Mouse (Mus musculus): ENCODE measurements around the gene Pbx2. TPM values are rescaled to one million over a fixed set of nuclear protein-coding genes. Genes with fewer than 3 reads are reported as not detected.

Pbx2 gene
- polyA plus RNA-seq, 1 experiment from 2014 or later, result 17.3 TPM

DNA sequence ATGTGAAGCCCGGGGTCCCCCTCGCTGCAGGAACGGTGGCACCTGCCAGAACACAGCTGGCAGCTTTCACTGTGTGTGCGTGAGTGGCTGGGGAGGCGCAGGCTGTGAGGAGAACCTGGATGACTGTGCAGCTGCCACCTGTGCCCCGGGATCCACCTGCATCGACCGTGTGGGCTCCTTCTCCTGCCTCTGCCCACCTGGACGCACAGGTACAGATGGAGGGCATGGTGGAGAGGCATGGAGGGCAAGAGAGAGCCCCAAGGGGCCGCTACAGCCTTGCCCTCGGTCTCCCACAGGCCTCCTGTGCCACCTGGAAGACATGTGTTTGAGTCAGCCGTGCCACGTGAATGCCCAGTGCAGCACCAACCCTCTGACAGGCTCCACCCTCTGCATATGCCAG lies 22.6 kb upstream of the Pbx2 start:
- Histone ChIP-seq H3K4me3 (ENCODE audit: low read depth, low read length) (no peak overlapping the region), H3K9ac (ENCODE audit: low read length) (no peak overlapping the region), H3K4me1 (ENCODE audit: control insufficient read depth, insufficient read depth, low read length) (no peaks in the 10 kb centered on the region), H3K36me3 (ENCODE audit: control insufficient read depth, insufficient read depth, low read length) (no peaks in the 10 kb centered on the region), H3K4me2 (ENCODE audit: low read depth) (no peak overlapping the region), H3K9me3 (ENCODE audit: control insufficient read depth, low read length) (no peaks in the 10 kb centered on the region), H3K27ac (ENCODE audit: low read depth, low read length) (no peak overlapping the region), H3K27me3 (ENCODE audit: control insufficient read depth, insufficient read depth, low read length) (no peaks in the 10 kb centered on the region)
- 84% methylated on average over 13 of the region's 13 CpGs for WGBS
- no peak for DNase-seq (ENCODE audit: low spot score)
- ATAC-seq (ENCODE audit: insufficient read depth, low FRiP score, low TSS enrichment), result no peak

DNA sequence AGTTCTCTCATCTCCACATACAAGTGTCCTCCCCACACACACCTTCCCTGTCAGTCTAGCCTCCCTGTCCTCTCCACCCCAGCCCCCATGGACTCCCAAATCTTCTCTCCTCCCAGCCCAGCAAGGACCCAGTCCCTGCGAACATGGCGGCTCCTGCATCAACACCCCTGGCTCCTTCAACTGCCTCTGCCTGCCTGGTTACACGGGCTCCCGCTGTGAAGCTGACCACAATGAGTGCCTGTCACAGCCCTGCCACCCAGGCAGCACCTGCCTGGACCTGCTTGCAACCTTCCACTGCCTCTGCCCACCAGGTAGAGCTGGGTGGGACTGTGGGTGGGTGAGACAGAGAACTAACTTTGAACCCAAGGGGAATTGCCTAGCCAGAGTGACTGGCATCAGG lies 21.1 kb upstream of the Pbx2 start:
- Histone ChIP-seq H3K27me3 (ENCODE audit: control insufficient read depth, insufficient read depth, low read length) (no peaks in the 10 kb centered on the region), H3K9ac (ENCODE audit: low read length) (no peak overlapping the region), H3K27ac (ENCODE audit: low read depth, low read length) (no peak overlapping the region), H3K4me2 (ENCODE audit: low read depth) (no peak overlapping the region), H3K36me3 (ENCODE audit: control insufficient read depth, insufficient read depth, low read length) (no peaks in the 10 kb centered on the region), H3K9me3 (ENCODE audit: control insufficient read depth, low read length) (no peaks in the 10 kb centered on the region), H3K4me3 (ENCODE audit: low read depth, low read length) (no peak overlapping the region), H3K4me1 (ENCODE audit: control insufficient read depth, insufficient read depth, low read length) (no peaks in the 10 kb centered on the region)
- no peak for DNase-seq (ENCODE audit: low spot score)
- ATAC-seq (ENCODE audit: insufficient read depth, low FRiP score, low TSS enrichment), result no peak
- 72% methylated on average over 4 of the region's 4 CpGs for WGBS

DNA sequence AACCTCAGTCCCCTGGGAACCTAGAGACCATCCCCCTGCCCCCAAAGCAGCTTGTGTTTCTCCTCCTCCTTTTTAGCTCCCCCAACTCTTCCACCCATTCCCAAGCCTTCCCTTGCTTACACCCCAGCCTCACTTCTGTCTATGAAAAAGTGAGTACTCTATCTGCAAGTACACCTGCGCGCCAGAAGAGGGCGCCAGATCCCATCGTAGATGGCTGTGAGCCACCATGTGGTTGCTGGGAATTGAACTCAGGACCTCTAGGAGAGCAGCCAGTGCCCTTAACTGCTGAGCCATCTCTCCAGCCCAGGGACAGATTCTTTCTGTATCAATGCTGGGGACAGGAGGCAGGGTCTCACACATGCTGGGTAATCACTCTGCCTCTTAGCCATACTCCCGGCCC lies 19.2 kb upstream of the Pbx2 start:
- Histone ChIP-seq H3K4me1 (ENCODE audit: control insufficient read depth, insufficient read depth, low read length) (no peaks in the 10 kb centered on the region), H3K9me3 (ENCODE audit: control insufficient read depth, low read length) (no peaks in the 10 kb centered on the region), H3K4me3 (ENCODE audit: low read depth, low read length) (no peak overlapping the region), H3K27me3 (ENCODE audit: control insufficient read depth, insufficient read depth, low read length) (no peaks in the 10 kb centered on the region), H3K9ac (ENCODE audit: low read length) (no peak overlapping the region), H3K36me3 (ENCODE audit: control insufficient read depth, insufficient read depth, low read length) (no peaks in the 10 kb centered on the region), H3K27ac (ENCODE audit: low read depth, low read length) (no peak overlapping the region), H3K4me2 (ENCODE audit: low read depth) (no peak overlapping the region)
- DNase-seq (ENCODE audit: low spot score) (no peak), ATAC-seq (ENCODE audit: insufficient read depth, low FRiP score, low TSS enrichment) (no peak)
- WGBS, result 12% methylated on average over 5 of the region's 5 CpGs

DNA sequence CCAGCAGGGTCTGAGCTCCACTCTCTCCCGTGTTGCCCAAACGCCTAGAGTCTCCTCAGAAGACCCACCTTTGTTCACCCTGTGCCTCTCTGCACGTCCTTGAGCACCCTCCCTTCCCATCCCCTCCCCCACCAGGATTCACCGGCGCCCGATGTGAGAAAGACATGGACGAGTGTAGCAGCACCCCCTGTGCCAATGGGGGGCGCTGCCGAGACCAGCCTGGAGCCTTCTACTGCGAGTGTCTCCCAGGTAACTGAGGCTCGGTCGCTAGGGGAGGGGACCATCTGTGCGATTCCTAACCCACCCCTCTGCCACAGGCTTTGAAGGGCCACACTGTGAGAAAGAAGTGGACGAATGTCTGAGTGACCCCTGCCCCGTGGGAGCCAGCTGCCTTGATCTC lies 18.7 kb upstream of the Pbx2 start:
- ATAC-seq (ENCODE audit: insufficient read depth, low FRiP score, low TSS enrichment), result no peak
- Histone ChIP-seq H3K4me3 (ENCODE audit: low read depth, low read length) (no peak overlapping the region), H3K9me3 (ENCODE audit: control insufficient read depth, low read length) (no peaks in the 10 kb centered on the region), H3K27me3 (ENCODE audit: control insufficient read depth, insufficient read depth, low read length) (no peaks in the 10 kb centered on the region), H3K4me1 (ENCODE audit: control insufficient read depth, insufficient read depth, low read length) (no peaks in the 10 kb centered on the region), H3K36me3 (ENCODE audit: control insufficient read depth, insufficient read depth, low read length) (no peaks in the 10 kb centered on the region), H3K9ac (ENCODE audit: low read length) (peak overlapping the region; percentile 18; the same call in 1 of the 2 replicates), H3K27ac (ENCODE audit: low read depth, low read length) (no peak overlapping the region), H3K4me2 (ENCODE audit: low read depth) (no peak overlapping the region)
- DNase-seq (ENCODE audit: low spot score), result no peak
- 12% methylated on average over 15 of the region's 15 CpGs for WGBS

DNA sequence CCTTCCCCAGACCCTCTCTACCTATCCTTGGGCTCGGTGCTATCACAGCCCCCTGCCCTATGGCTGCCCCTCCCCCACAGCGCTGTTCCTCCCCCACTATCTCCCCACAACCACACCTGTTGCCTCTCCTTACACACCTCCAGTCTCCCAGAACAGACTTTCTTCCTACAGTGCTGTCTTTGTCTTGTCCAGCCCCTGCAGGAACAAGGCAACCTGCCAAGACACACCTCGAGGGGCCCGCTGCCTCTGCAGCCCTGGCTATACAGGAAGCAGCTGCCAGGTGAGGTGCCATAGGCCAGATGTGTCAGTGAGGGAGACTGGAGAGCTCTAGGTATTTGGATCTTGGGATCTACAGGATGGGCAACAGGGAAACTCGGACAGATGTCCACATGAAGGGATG lies 14.5 kb upstream of the Pbx2 start:
- no peak for ATAC-seq (ENCODE audit: insufficient read depth, low FRiP score, low TSS enrichment)
- Histone ChIP-seq H3K4me2 (ENCODE audit: low read depth) (no peak overlapping the region), H3K27me3 (ENCODE audit: control insufficient read depth, insufficient read depth, low read length) (no peaks in the 10 kb centered on the region), H3K9ac (ENCODE audit: low read length) (no peak overlapping the region), H3K36me3 (ENCODE audit: control insufficient read depth, insufficient read depth, low read length) (no peaks in the 10 kb centered on the region), H3K4me1 (ENCODE audit: control insufficient read depth, insufficient read depth, low read length) (no peaks in the 10 kb centered on the region), H3K27ac (ENCODE audit: low read depth, low read length) (no peak overlapping the region), H3K9me3 (ENCODE audit: control insufficient read depth, low read length) (no peaks in the 10 kb centered on the region), H3K4me3 (ENCODE audit: low read depth, low read length) (no peak overlapping the region)
- no peak for DNase-seq (ENCODE audit: low spot score)
- WGBS, result 77% methylated on average over 5 of the region's 5 CpGs

DNA sequence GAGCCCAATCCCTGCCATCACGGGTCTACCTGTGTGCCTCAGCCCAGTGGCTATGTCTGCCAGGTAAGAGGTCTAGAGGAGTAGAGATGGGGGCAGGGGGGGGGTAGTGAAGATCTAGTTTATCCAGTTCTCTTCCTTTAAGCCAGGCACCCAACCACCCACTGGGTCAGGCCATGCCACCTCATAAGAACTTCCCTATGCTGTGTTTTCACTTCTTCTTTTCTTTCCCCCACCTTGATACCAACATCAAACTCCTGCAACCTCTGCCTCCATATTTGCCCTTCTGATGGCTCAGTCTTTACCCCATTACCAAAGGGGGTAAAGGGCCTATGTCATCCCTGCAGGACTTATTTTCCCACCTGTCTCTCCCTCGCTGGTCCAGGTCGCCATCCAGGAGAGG lies 13.0 kb upstream of the Pbx2 start:
- Histone ChIP-seq H3K27me3 (ENCODE audit: control insufficient read depth, insufficient read depth, low read length) (no peaks in the 10 kb centered on the region), H3K36me3 (ENCODE audit: control insufficient read depth, insufficient read depth, low read length) (no peaks in the 10 kb centered on the region), H3K4me3 (ENCODE audit: low read depth, low read length) (no peak overlapping the region), H3K9ac (ENCODE audit: low read length) (no peak overlapping the region), H3K4me1 (ENCODE audit: control insufficient read depth, insufficient read depth, low read length) (no peaks in the 10 kb centered on the region), H3K4me2 (ENCODE audit: low read depth) (no peak overlapping the region), H3K9me3 (ENCODE audit: control insufficient read depth, low read length) (no peaks in the 10 kb centered on the region), H3K27ac (ENCODE audit: low read depth, low read length) (no peak overlapping the region)
- 95% methylated on average over 3 of the region's 3 CpGs for WGBS
- no peak for DNase-seq (ENCODE audit: low spot score)
- no peak for ATAC-seq (ENCODE audit: insufficient read depth, low FRiP score, low TSS enrichment)

DNA sequence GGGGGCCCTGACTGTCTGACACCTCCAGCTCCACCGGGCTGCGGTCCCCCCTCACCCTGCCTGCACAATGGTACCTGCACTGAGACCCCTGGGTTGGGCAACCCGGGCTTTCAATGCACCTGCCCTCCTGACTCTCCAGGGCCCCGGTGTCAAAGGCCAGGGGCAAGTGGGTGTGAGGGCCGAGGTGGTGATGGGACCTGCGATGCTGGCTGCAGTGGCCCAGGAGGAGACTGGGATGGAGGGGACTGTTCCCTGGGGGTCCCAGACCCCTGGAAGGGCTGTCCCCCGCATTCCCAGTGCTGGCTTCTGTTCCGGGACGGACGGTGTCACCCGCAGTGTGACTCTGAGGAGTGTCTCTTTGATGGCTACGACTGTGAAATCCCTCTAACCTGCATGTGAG lies 8.5 kb upstream of the Pbx2 start:
- Histone ChIP-seq H3K27ac (ENCODE audit: low read depth, low read length) (no peak overlapping the region), H3K36me3 (ENCODE audit: control insufficient read depth, insufficient read depth, low read length) (no peaks in the 10 kb centered on the region)
- 86% methylated on average over 12 of the region's 12 CpGs for WGBS

DNA sequence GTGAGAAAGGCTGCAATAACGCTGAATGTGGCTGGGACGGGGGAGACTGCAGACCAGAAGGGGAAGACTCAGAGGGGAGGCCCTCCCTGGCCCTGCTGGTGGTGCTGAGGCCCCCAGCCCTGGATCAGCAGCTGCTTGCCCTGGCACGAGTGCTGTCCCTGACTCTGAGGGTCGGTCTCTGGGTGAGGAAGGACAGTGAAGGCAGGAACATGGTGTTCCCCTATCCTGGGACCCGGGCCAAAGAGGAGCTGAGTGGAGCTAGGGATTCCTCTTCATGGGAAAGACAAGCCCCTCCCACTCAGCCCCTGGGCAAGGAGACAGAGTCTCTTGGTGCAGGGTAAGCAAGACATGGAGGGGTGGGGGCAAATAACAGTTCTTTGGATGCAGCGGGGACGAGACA lies 7.7 kb upstream of the Pbx2 start:
- peaks cover 8% of the 10 kb centered on the region for H3K4me1 ChIP-seq (ENCODE audit: control insufficient read depth, insufficient read depth, low read length)
- H3K4me3 ChIP-seq (ENCODE audit: low read depth, low read length), result no peak overlapping the region

More for the DNA sequence above, 8.5 kb upstream of the Pbx2 start:
- Histone ChIP-seq H3K9me3 (ENCODE audit: control insufficient read depth, low read length) (no peaks in the 10 kb centered on the region), H3K4me3 (ENCODE audit: low read depth, low read length) (no peak overlapping the region), H3K9ac (ENCODE audit: low read length) (no peak overlapping the region), H3K27me3 (ENCODE audit: control insufficient read depth, insufficient read depth, low read length) (no peaks in the 10 kb centered on the region), H3K4me2 (ENCODE audit: low read depth) (no peak overlapping the region), H3K4me1 (ENCODE audit: control insufficient read depth, insufficient read depth, low read length) (0 out of 2 replicates have a peak, but pooled peaks cover 3% of the 10 kb centered on the region)
- ATAC-seq (ENCODE audit: insufficient read depth, low FRiP score, low TSS enrichment) (no peak), DNase-seq (ENCODE audit: low spot score) (no peak)

DNA sequence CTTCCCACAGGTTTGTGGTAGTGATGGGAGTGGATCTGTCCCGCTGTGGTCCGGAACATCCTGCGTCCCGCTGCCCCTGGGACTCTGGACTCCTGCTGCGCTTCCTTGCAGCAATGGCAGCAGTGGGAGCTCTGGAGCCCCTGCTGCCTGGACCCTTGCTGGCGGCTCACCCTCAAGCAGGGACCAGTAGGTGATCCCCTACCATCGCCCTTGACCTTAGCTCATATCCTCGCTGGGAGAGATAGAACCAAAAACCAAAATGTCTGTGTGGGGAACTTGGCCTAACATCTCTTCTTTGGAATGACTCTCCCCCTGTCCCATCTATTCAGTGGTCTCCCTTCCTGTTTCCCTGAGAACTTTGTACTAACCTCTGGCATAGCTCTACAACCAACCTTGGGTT lies 7.2 kb upstream of the Pbx2 start:
- Histone ChIP-seq H3K9me3 (ENCODE audit: control insufficient read depth, low read length) (no peaks in the 10 kb centered on the region), H3K36me3 (ENCODE audit: control insufficient read depth, insufficient read depth, low read length) (no peaks in the 10 kb centered on the region), H3K27me3 (ENCODE audit: control insufficient read depth, insufficient read depth, low read length) (no peaks in the 10 kb centered on the region), H3K4me1 (ENCODE audit: control insufficient read depth, insufficient read depth, low read length) (peaks cover 12% of the 10 kb centered on the region), H3K4me3 (ENCODE audit: low read depth, low read length) (no peak overlapping the region), H3K4me2 (ENCODE audit: low read depth) (no peak overlapping the region), H3K9ac (ENCODE audit: low read length) (no peak overlapping the region), H3K27ac (ENCODE audit: low read depth, low read length) (no peak overlapping the region)
- ATAC-seq (ENCODE audit: insufficient read depth, low FRiP score, low TSS enrichment) (no peak), DNase-seq (ENCODE audit: low spot score) (no peak)
- WGBS, result 88% methylated on average over 8 of the region's 8 CpGs

More for the DNA sequence above, 7.7 kb upstream of the Pbx2 start:
- Histone ChIP-seq H3K9ac (ENCODE audit: low read length) (no peak overlapping the region), H3K27ac (ENCODE audit: low read depth, low read length) (no peak overlapping the region), H3K4me2 (ENCODE audit: low read depth) (no peak overlapping the region), H3K27me3 (ENCODE audit: control insufficient read depth, insufficient read depth, low read length) (no peaks in the 10 kb centered on the region), H3K9me3 (ENCODE audit: control insufficient read depth, low read length) (no peaks in the 10 kb centered on the region), H3K36me3 (ENCODE audit: control insufficient read depth, insufficient read depth, low read length) (no peaks in the 10 kb centered on the region)
- ATAC-seq (ENCODE audit: insufficient read depth, low FRiP score, low TSS enrichment) (no peak), DNase-seq (ENCODE audit: low spot score) (no peak)
- WGBS, result 71% methylated on average over 7 of the region's 7 CpGs
